Mouse (Mus musculus) heart, postnatal 0 days (tissue): ENCODE measurements at regions not wholly inside any gene's neighbourhood (a gene's known extent, or its start where the extent isn't known, plus 50 kb on each side); places are given as distances from the start of the nearest gene placed in this dataset.

Experiments
- CTCF ChIP-seq: IDR thresholded peaks from 2 replicates; pipeline ENCODE4 v1.5.1; 2016; ENCODE audit warnings: antibody characterized with exemption, control low read depth, low read depth
- EP300 ChIP-seq: IDR thresholded peaks from 2 replicates; pipeline ENCODE4 v1.6.1; 2016; ENCODE audit warnings: antibody characterized with exemption, low read depth

DNA sequence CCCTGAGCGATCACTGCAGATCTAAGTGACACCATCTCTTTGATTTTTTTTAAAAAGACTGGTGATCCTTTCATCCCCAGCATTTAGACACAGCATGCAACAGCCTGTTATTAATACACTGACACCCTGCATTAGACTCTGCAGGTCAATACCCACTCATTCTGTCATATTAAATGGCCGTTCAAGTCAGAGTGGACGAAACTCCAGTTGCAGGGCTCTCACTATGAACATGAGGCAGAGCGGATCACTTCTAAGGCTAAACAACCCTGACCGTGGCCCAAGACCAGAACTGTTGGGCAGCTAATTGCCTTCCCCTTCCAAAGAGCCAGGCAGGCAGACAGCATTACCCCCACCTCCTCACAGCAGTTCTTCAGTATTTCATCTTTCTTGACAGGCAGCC lies 168.6 kb upstream of the Tenm4 start:
- no peak for TF ChIP-seq CTCF
- no peak for TF ChIP-seq EP300
